Comparison of ENCODE assay signal across 8 mouse cellular contexts in the genomic region with DNA sequence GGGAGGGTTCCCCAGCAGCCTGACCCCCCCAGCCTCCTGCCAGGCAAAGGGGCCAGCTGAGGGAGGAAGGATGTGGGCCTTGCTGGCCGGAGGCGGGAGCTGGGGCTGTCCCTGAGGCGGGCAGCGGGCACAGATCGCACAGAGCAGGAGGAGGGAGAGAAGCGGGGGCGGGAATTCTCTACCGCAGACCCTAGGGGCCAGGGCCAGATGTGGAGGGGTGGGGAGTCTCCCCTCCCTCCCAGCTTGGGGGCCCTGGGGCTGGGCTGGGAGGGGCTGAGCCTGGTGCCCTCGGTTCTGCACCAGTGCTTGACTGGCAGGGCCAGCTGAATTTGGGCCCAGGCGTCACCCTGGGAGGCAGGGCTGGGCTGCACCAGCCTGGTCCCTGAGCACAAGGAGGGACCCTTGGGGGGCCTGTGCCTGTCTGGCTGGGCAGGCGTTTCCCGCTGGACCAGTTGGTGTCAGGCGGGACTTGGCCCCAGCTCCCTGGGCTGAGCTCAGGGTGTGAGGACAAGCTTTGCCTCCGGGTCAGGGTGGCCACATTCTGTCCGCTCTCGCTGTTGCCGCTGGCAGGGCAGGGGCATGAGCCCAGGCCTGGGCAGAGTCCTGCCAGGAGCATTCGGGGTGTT. TPM values are rescaled to one million over a fixed set of nuclear protein-coding genes. Genes with fewer than 3 reads are reported as not detected.
DNase-seq lines count a peak whose midpoint lies in the region; ATAC-seq and TF ChIP-seq lines count a peak whose summit lies in the region.

No protein-coding gene starts in this region.

- TF ChIP-seq CTCF in C2C12 (IDR thresholded peaks at IDR 0.05; ENCODE audit: control insufficient read depth, insufficient read depth, insufficient read length), result no peak
- no peak for TF ChIP-seq CTCF in spleen, adult 2 months (IDR thresholded peaks at IDR 0.05; ENCODE audit: extremely low read depth, insufficient read depth, insufficient read length, insufficient replicate concordance)

- TF ChIP-seq POLR2A in spleen, adult 2 months (IDR thresholded peaks at IDR 0.05; ENCODE audit: low read depth, low read length), result no peak

- 4% methylated on average over 15 of the region's 18 CpGs for WGBS in forebrain, embryonic 10.5 days
- WGBS in spleen, adult 2 months, result 14% methylated on average over 15 of the region's 18 CpGs

- peaks cover 46% of the 10 kb centered on the region for H3K79me3 ChIP-seq in C2C12 (ENCODE audit: low read depth)

- ATAC-seq in inflammation-experienced regulatory T-cells, adult 6 months, result no peak

- H3K27me3 ChIP-seq in C2C12 (ENCODE audit: control insufficient read depth, insufficient read depth, insufficient read length), result no peaks in the 10 kb centered on the region
- H3K27me3 ChIP-seq in forebrain, embryonic 10.5 days (ENCODE audit: poor library complexity, severe bottlenecking), result peaks cover 21% of the 10 kb centered on the region
- no peaks in the 10 kb centered on the region for H3K27me3 ChIP-seq in spleen, adult 2 months (ENCODE audit: control insufficient read depth, insufficient read depth, low read length)

- H3ac ChIP-seq in C2C12 (ENCODE audit: control insufficient read depth, insufficient read length, low read depth), result peak overlapping the region; percentile 45

- intact Hi-C loops in heart, postnatal 10 days (cut with DNase I), result loop anchor here (2.0 to 5.0 kb wide), 2 partner anchors 25 to 119 kb away; a partner anchor contains a TSS

- H3K79me2 ChIP-seq in C2C12 (ENCODE audit: control insufficient read depth, insufficient read depth), result peaks cover 72% of the 10 kb centered on the region

- DNase-seq in adrenal gland, postnatal 10 days, result peak; percentile 81
- DNase-seq in forebrain, embryonic 10.5 days (ENCODE audit: extremely low spot score, low spot score), result no peak
- DNase-seq in heart, postnatal 10 days, result peak; percentile 73 to 81
- DNase-seq in kidney, postnatal 25 days, result peak; percentile 69 to 92
- peak; percentile 58 to 72 for DNase-seq in lung, postnatal 4 days
- peak in 1 of 2 experiments; percentile 59 for DNase-seq in spleen, adult 2 months (ENCODE audit: low read depth in 1 of 2, low spot score in 2 of 2)

- no peaks in the 10 kb centered on the region for H3K9me3 ChIP-seq in forebrain, embryonic 10.5 days

- H3K27ac ChIP-seq in forebrain, embryonic 10.5 days, result peak overlapping the region; percentile 97
- H3K27ac ChIP-seq in spleen, adult 2 months (ENCODE audit: insufficient read depth, low read length), result peak overlapping the region; percentile 64

- H3K4me3 ChIP-seq in C2C12 (ENCODE audit: insufficient read depth, poor library complexity, severe bottlenecking), result peak overlapping the region; percentile 69
- H3K4me3 ChIP-seq in forebrain, embryonic 10.5 days, result peak overlapping the region; percentile 95
- peak overlapping the region; percentile 81 for H3K4me3 ChIP-seq in spleen, adult 2 months (ENCODE audit: extremely low read depth, insufficient read depth, insufficient read length)

- no peaks in the 10 kb centered on the region for H3K36me3 ChIP-seq in C2C12 (ENCODE audit: control insufficient read depth, insufficient read depth)
- no peaks in the 10 kb centered on the region for H3K36me3 ChIP-seq in forebrain, embryonic 10.5 days (replicated peaks)
- H3K36me3 ChIP-seq in spleen, adult 2 months (ENCODE audit: control insufficient read depth, insufficient read depth, low read length), result 0 out of 2 replicates have a peak, but pooled peaks cover 1% of the 10 kb centered on the region

- H3K4me1 ChIP-seq in forebrain, embryonic 10.5 days, result peaks cover 99% of the 10 kb centered on the region
- peaks cover 19% of the 10 kb centered on the region for H3K4me1 ChIP-seq in spleen, adult 2 months (ENCODE audit: control insufficient read depth, insufficient read depth, insufficient read length)

TF ChIP-seq in C2C12, 6 proteins besides CTCF, POLR2A, EP300 and RAD21:
- TF ChIP-seq USF1 (IDR thresholded peaks at IDR 0.05; ENCODE audit: low read depth) (no peak), FOSL1 (IDR thresholded peaks at IDR 0.05; ENCODE audit: insufficient read depth, low read length, poor library complexity, severe bottlenecking) (no peak), CEBPB (IDR thresholded peaks at IDR 0.05; ENCODE audit: low read depth) (no peak), MYOD1 (IDR thresholded peaks at IDR 0.05; ENCODE audit: control insufficient read depth, insufficient read length, low read depth) (peak; percentile 99), MYOG (IDR thresholded peaks at IDR 0.05; ENCODE audit: control insufficient read depth, extremely low read depth, insufficient read length) (no peak), MAX (IDR thresholded peaks at IDR 0.05) (peak; percentile 31)

RNA-seq across cellular contexts. Expression of a gene that starts 2.3 kb away (rescaled TPM):
- polyA plus RNA-seq in C2C12 (2012; fragmentation: generic; extraction: Trizol), result 27.9 TPM
- 10 to 100 TPM; 50.8 to 74.3 TPM for total RNA-seq in adrenal gland, postnatal 10 days (2021)
- 5.8 and 7.4 TPM in 2 replicates for polyA plus RNA-seq in forebrain, embryonic 10.5 days (2016; fragmentation: Nextera tagmentation; extraction: Ambion mirVana)
- total RNA-seq in heart, postnatal 10 days (2021), result 10 to 100 TPM; 54.0 to 63.0 TPM
- polyA plus RNA-seq in spleen, adult 2 months (2012; rRNA removed), result 24.3 and 25.1 TPM in 2 replicates
- 1 to 10 TPM; 1.6 to 2.4 (median 2.4) TPM for polyA plus RNA-seq in inflammation-experienced regulatory T-cells, adult 6 months (2017; shearing (Covaris generic))

RNA-seq across cellular contexts. Expression of a gene that starts 39.5 kb away (rescaled TPM):
- polyA plus RNA-seq in C2C12 (2012; fragmentation: generic; extraction: Trizol), result 0.01 TPM
- total RNA-seq in adrenal gland, postnatal 10 days (2021), result 1 to 10 TPM; 1.3 to 1.6 TPM
- polyA plus RNA-seq in forebrain, embryonic 10.5 days (2016; fragmentation: Nextera tagmentation; extraction: Ambion mirVana), result 0.06 and 0.11 TPM in 2 replicates
- total RNA-seq in heart, postnatal 10 days (2021), result under 1 TPM; 0.19 to 0.40 TPM
- 37.5 and 39.9 TPM in 2 replicates for polyA plus RNA-seq in spleen, adult 2 months (2012; rRNA removed)
- 1 to 10 TPM; 1.9 to 6.6 (median 3.3) TPM for polyA plus RNA-seq in inflammation-experienced regulatory T-cells, adult 6 months (2017; shearing (Covaris generic))
